Mouse (Mus musculus) spleen, postnatal 4 days (tissue): ENCODE measurements around the gene Gm21708.
"Not testable (repeated sequence)": the region's sequence is repeated elsewhere in the genome, so short reads cannot be mapped to it uniquely, and the experiment has no call there.

Experiments used
- DNase-seq, 2 experiments: peaks; one replicate each; pipeline ENCODE4 v3.0.0; 2022; ENCODE audit warnings: low spot score in 2 of 2

The Gm21708 gene

GRCm38 (mm10) chrY:3410067-3410466, at the start of gene Gm21708, which contains the start of gene Gm21704:
TSS of gene Gm21708 (minus strand) at chrY:3410167.
TSS of gene Gm21704 (minus strand) at chrY:3410167.
- DNase-seq, result not testable (repeated sequence)
